Mouse (Mus musculus) left cerebral cortex, postnatal 4 days (tissue): ENCODE data around the gene Itpkc. TPM values are rescaled to one million over a fixed set of nuclear protein-coding genes. Genes with fewer than 3 reads are reported as not detected.
"Not testable (repeated sequence)": the region's sequence is repeated elsewhere in the genome, so short reads cannot be mapped to it uniquely, and the experiment has no call there.

Experiments used
- DNase-seq: peaks from one replicate; pipeline ENCODE4 v3.0.0-alpha.2; 2022
- intact Hi-C: fragments of 180-260 bp; cut with DNase I; formaldehyde crosslinking; loops from one replicate; pipeline ENCODE4 v1.15.1; 2025
- total RNA-seq, 2 experiments: library from RNA; stranded (reverse); gene quantifications; 2 replicates each; pipeline ENCODE4 v1.2.3; 2021

Itpkc gene
- total RNA-seq = 10 to 100 TPM; 14.1 to 14.3 TPM

DNA sequence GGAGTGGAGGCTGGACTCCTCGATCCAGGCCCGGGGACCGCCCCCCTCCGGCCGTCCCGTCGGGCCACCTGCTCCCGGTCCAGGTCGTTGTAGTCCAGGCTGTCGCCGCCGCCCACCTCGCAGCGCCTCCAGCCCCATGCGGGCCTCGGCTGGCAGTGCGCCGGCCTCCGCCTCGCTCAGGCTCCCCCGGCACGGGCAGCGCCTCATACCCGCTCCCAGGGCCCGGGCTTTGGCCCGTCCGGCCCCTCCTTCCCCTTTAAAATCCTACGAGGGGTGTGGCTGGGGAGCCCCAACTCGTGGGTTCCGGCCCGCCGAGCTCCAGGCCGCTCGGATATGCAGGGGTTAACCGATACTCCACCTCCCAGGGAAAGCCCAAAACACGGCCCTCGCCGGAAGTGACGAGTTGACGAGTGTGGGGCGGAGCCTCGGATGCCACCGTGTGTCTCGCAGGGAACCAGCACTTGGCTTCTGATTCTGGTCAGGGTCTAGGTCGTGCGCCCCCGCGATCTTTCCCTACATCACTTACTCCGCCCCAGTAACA is at the start of gene Itpkc:
Itpkc (minus strand) TSS at position 381 of the 541 bp plus-strand sequence.
- intact Hi-C loops = no loop called here
- peak; percentile 92 for DNase-seq

DNA sequence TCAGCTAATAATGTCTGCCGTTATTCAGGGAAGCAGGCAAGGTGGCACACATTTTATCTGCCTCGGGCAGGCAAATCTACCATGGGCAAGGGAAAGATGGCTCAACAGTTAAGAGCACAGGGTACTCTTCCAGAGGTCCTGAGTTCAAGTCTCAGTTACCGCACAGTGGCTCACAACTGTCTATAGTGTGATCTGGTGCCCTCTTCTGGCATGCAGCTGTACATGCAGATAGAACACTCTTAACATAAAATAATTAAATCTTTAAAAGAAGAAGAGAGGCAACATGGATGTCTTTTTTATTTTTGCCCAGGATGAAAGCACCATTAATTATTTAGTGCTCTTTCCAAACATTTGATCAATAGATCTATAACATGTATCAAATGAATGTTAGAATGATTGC is 48.7 kb upstream of the Itpkc start:
- intact Hi-C loops = no loop called here
- DNase-seq = no peak

DNA sequence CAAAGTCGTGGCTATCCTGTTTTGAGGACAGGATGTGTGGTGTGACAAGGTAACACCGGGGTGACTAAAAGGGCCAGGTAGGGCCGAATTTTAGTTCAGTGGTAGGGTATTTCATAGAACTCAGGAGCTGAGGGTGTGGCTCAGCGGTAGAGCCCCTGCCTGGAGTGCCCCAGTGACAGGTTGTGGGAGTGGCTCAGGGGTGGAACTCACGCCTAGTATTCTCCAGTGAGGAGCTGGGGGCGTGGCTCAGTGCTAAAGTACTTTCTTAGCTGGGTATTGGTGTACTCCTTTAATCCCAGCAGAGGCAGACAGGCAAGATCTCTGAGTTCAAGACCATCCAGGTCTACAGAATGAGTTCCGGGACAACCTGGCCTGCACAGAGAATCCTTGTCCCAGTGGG is 47.6 kb upstream of the Itpkc start:
- DNase-seq = no peak
- intact Hi-C loops = no loop called here

DNA sequence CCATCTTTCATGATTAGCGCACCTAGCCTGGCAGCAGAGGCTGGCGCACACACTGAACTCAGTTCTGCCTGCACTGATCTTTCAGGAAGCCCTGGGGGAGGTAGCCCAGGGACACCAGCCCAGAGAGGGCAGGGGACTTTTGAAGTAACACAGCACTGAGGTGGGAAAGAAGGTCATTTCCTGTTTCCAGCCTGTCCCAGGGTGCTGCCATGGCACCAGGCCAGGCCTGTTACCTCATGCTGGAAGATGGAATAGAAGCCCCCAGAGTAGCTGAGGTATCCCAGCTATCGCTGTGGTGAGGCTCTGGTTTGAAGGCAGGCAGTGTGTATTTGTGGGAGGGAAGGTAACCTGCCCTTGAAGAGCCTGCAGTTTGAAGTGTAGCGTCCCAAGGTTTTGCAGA is 46.5 kb upstream of the Itpkc start:
- intact Hi-C loops = no loop called here
- DNase-seq = no peak

DNA sequence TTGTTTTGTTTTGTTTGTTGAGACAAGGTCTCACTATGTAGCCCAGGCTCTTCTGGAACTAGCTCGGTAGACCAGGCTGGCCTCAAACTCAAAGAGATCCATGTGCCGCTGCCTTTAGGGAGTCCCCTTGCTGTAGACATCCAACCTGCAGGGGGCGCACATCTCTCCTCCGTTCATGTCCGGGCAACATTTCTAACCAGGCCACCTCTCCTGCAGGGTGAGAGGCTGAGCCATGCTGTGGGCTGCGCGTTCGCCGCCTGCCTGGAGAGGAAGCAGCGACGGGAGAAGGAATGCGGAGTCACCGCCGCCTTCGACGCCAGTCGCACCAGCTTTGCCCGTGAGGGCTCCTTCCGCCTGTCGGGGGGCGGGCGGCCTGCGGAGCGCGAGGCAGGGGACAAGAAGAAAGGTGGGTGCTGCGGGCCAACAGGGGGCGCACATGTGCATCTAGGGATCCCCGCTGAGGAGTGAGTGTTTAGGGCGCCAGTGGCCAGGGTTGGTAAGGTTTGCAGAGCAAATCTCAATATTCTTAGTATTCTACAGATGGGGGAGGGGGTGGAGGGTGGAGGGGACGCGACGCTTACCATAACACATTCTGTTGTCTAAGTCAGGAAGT is 45.4 kb upstream of the Itpkc start:
- DNase-seq = peak; percentile 58
- intact Hi-C loops = no loop called here

DNA sequence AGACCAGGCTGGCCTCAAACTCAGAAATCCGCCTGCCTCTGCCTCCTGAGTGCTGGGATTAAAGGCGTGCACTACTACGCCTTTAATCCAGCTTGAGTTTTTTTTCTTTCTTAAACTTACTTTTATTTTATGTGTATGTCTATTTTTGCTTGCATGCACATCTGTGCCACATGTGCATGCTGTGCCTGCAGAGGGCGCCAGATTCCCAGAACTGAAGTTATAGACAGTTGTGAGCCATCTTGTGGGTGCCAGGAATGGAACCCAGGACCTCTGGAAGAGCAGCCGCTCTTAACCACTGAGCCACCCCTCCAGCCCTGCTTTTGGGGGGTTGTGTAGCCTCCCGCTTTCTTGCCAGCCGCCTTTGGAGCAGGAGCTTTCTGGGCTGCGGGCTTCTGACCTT is 43.0 kb upstream of the Itpkc start:
- no peak for DNase-seq
- intact Hi-C loops = no loop called here

DNA sequence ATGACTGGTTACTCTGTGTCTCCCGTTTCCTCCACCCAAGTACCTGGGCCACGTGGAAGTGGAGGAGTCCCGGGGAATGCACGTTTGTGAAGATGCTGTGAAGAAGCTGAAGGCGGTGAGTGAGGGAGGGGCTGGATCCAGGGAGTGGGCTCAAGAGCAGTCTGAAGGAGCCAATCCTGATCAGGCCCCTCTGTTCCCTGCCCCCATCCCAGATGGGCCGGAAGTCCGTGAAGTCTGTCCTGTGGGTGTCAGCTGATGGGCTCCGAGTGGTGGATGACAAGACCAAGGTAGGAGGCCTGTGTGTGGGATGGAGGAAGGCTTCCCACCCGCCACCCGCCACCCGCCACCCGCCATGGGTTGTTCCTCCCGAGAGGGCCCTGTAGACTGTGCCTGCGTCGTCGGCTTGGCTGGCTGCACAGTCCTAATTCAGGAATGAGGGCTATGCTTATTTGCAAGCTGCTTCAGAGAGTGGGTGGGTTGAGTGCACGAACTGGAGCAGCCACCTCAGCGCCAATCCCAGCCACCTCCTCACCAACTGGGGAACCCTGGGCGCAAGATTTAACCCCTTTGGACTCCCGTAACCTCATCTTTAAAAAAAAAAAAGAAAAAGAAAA is 38.2 kb upstream of the Itpkc start:
- intact Hi-C loops = no loop called here
- DNase-seq = no peak

DNA sequence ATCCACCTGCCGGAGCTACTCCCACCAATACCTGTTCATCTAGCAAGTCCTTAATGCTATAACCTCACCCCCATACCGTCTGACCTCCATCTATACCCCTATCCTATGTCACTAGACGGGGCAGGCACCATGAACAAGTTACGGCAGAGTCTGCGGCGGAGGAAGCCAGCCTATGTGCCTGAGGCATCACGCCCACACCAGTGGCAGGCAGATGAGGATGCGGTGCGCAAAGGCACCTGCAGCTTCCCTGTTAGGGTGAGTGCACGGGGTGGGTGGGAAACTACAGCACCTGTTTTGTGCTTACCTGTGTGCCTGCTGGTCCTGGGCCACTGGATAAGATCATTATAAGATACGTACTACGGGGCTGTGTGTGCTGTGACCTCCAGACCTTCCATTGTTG is 36.3 kb upstream of the Itpkc start:
- intact Hi-C loops = no loop called here
- no peak for DNase-seq

DNA sequence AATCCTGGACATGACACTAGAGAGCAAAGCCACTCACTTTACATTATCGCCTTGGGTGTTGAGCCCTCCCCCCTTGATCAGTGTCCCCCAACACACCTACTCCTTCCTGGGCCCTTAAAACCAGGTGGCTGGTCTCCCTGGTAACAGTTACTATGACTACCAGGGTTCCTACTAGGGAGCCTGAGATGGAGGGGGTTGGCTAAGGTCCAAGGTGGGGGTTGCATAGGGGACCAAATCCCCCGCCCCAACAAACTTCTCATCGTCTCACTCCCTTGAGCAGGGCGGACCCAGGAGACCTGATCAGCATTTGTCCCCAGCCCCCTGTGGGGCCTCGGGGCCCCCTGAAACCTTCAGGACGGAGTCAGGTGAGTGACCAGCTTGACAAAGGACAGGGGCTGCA is 33.4 kb upstream of the Itpkc start:
- intact Hi-C loops = no loop called here
- no peak for DNase-seq

DNA sequence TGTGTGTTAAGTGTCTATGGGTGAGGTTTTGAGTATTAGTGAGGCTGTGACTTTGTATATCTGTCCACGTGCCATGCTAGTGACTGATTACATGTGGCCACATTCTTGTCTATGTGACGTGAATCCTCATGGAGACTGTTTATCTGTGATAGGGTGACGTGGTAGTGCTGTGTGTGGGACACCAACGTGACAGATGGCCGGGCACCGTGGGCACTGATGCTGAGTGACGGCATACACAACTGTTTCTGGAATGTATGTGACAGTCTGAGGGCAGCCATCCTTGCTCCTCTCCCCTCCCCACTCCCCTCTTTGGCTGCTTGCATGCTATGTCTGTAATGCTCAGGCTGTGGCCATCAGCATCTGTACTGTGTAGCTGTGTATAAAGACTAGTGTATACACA is 32.4 kb upstream of the Itpkc start:
- intact Hi-C loops = no loop called here
- DNase-seq = peak; percentile 44

DNA sequence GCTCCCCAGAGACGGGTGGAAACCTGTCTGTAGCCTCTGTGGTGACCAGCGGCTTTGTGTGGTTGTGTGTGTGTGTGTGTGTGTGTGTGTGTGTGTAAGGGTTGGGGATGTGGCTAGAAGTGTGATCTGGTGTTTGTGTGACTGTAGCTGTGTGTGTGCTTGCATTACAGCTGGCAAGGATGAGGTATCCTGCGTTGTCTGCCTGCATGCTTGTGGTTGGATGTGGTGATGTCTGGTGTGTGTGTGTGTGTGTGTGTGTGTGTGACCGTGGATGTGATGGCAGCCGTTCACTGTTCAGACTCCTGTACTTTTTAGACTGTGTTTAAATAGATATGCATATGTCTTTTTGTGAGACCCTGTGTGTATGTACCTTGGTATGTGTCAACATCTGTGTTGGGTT is 31.3 kb upstream of the Itpkc start:
- peak; percentile 40 for DNase-seq
- intact Hi-C loops = no loop called here

DNA sequence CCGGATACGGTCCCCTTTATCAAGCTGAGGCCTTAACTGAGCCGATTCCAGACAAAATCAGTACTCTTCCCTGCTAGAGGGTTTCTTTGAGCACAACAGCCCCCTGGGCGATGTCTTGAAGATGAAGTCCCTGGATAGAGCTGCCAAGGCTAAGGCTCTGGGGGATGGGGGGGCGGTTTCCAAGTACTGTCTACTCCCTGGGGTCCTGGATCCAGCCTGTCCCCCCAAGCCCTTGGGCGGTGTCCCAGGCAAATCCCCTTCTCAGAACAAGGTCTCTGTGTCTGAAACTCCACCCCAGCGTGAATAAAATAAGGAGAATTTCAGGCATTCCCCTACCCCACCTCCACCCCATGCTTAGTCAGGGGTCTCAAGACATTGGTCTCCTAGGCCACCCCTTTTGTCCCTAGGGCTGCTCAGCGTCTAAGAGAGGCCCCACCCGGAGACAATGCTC is 30.8 kb upstream of the Itpkc start:
- DNase-seq = peak; percentile 59
- intact Hi-C loops = no loop called here

DNA sequence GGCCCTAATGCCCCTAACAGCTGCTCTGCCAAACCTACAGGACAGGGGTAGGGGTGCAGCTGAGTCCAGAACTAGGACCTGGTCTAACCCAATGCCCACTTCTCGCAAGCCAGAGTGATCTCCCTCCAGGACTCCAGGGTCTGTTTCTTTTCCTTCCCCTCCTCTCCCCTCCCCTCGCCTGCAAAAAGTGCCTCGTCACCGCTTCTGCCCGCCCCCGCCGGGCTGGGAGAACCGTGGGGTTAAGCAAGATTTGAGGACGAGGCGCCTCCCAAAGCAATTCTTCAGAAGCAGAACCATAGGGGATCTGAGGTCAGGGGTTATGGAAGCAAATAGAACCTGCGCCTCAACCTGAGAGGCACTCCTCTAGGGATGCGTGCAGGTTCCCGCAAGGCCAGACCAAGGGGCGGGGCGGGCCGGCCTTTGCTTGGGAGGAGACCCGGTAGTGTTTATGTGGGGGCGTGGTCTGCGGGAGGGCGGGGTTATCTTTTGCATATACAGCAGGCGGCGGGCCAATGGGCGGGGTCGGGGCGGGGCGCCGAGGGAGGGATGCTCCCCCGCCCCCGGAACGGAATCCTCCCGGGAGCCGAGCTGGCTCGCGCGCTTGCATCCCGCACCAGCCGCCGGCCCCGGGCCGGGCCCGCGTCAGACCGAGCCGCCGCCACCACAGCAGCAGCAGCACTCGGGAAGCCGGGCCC is 29.9 kb upstream of the Itpkc start, which contains the start of gene Numbl:
Numbl (plus strand) TSS at position 229 of the 695 bp plus-strand sequence.
- peak; percentile 100 for DNase-seq
- intact Hi-C loops = no loop called here

DNA sequence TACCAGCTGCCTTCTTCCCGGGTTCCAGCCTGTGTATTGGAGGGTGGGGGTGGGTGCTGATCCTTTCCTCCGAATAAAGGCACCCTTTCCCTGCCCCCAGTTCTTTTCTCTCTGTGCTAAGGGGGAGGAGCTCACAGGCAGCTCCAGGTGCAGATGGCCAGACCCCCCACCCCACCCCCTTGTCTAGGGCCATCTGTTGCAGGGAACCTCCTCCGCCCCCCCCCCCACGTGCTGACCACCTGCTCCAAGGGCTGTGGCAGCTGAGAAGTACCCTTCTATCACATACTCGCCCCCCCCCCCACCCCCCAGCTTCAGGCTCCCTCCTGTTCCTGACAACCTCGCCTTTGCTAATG is 29.4 kb upstream of the Itpkc start:
- intact Hi-C loops = no loop called here
- peak; percentile 96 for DNase-seq

DNA sequence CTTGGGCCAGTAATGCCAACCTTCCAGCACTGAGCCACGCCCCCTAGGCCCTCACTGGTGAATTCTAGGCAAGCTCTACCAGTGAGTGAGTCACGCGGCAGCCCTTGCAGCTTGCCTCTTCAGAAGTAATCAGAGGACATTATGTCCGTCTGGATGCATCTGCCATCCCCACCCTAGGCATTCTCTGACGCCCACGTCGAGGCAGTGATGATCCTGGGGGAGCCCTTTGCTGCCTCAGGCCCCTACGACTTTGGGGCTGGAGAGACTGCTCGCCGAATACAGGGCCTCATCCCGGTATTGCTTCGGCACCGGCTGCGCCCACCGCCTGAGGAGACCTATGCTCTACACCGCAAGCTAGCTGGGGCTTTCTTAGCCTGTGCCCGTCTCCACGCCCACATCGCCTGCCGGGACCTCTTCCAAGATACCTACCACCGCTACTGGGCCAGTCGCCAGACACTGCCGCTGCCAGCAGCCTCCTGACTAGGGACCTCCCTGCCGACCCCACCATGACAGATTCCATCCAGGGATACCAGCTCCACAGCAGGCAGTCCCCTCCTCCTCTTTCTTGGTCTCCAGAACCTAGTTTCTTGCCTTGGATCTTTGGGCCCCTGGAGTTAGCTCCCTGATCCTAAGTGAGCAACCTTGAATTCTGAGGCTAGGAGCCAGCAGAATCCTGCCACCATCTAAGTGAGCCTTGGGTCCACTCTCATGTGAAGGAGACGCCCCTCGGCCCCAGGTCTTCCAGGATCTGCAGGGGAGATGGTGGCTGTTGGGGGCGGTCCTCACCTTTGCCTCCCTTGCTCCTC is 28.8 kb upstream of the Itpkc start:
- peak; percentile 96 for DNase-seq
- intact Hi-C loops = no loop called here

DNA sequence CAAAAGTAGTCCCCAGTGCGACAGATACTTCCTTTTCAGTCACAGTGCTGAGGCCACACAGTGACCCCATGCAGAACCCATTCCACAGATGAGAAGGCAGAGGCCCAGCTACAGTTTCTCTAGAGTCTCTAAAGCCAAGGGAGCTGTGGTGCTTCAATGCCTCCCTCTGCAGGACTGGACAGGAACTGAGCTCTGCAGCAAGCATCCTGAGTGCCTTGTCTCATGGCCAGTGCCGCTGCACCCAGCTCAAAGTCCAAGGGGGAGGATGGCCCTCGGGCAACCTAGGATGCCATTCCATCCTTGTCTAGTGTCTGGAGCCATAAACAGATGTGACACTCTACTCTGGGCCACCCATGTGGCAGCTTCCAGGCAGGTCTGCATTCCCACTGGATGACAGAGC is 27.3 kb upstream of the Itpkc start:
- DNase-seq = no peak
- intact Hi-C loops = no loop called here

DNA sequence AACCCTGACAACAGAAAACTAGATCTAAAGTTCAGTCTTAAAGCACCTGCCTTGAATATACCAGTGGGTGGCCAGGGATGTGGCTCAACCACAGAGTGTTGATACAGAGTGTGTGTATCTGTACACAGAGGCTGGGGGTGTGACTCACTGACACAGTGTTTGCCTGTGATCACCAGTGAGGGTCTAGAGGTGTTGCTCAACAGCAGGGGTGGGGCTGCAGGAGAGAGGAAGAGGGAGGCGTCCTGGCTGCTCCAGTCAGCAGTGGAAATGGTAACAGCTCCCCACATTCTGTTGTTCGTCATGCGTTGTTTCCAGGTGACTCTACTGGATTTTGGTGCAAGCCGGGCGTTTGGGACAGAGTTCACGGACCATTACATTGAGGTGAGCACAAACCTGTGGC is 23.5 kb upstream of the Itpkc start:
- DNase-seq = no peak
- intact Hi-C loops = no loop called here

DNA sequence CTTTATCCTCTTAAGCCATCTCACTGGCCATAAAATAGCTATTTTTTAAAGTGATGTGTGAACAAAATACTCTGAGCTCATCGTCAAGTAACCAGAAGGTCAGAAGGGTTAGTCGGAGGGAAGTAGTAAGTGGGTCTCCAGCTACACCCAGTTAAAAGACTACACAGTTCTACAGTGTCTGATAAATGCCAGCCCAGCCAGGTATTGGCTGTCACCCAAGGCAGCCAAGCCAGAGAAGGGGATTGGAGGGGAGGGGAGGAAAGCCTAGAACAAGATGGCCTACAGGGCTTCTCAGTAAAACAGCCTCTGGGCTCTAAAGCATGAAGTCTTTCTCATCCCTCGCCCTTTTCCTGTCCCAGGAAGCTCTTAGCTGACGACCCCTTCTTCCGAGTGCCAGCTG is 21.5 kb upstream of the Itpkc start:
- intact Hi-C loops = no loop called here
- DNase-seq = peak; percentile 65

DNA sequence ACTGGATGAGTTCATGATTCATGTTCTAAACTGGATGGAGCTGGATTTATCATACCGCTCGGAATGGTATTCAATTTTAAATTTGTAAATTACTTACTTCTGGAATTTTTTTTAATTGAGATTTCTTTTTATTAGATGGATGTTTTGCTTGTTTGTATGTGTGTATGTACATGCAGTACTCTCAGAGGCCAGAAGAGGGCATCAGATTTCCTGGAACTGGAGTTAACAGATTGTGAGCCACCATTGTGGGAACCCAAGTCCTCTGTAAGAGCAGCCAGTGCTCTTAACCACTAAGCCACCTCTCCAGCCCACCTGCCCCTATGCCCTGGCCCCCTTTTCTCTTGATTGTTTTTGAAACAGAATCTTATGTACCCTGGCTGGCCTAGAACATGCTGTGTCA is 20.7 kb upstream of the Itpkc start:
- DNase-seq = peak; percentile 48
- intact Hi-C loops = no loop called here

DNA sequence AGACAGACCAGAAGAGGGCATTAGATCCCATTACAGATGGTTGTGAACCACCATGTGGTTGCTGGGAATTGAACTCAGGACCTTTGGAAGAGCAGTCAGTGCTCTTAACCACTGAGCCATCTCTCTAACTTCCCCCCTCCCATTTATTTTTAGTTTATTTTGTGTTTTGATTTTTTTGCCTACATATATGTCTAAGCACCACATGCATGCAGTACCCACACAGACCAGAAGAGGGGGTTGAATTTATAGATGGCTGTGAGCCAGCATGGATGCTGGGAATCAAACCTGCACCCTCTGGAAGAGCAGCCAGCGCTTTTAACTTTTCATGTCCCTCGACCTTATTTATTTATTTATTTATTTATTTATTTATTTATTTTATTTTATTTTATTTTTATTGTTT is 15.6 kb upstream of the Itpkc start:
- intact Hi-C loops, DNase-seq: not testable (repeated sequence)

DNA sequence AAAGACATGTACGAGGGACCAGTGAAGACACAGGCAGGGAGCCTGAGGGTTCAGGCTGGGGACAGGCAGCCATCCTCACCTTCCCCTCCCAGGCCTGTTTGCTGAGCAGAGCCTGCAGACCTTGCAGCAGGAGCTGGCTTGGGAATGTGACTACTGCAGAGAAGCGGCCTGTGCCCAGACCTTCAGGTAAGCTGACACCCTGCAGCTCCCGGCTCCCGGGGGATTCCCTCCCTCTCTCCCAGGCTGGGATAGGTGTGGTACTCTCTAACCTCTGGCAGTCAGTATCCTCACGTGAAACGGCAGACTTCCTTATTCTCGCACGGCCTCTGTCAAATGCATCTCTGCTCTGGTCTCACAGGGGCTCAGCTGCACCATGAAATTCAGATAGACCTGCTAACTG is 14.8 kb upstream of the Itpkc start:
- DNase-seq = no peak
- intact Hi-C loops = no loop called here
